Mouse (Mus musculus) cortical plate, adult 2 months (tissue): ENCODE measurements around the gene Gm11733.

Experiments
- CTCF ChIP-seq: fragments of 200-500 bp; IDR thresholded peaks from 2 replicates; pipeline ENCODE4 v1.5.1; 2011; ENCODE audit warnings: mild to moderate bottlenecking, control low read depth, low read length; ENCODE audit not compliant: insufficient read depth; ENCODE audit errors: extremely low read depth
- POLR2A ChIP-seq: fragments of 200-500 bp; IDR thresholded peaks from 2 replicates; pipeline ENCODE4 v1.6.1; 2011; ENCODE audit warnings: mild to moderate bottlenecking, low read length, control low read depth; ENCODE audit not compliant: insufficient read depth; ENCODE audit errors: extremely low read depth

GRCm38 (mm10) chr11:117440865-117441425 lies 43.2 kb upstream of the Gm11733 start:
- TF ChIP-seq CTCF (no peak), POLR2A (no peak)
